Mouse (Mus musculus): ENCODE data around the gene Tldc1. TPM values are rescaled to one million over a fixed set of nuclear protein-coding genes. Genes with fewer than 3 reads are reported as not detected.

The Tldc1 gene
- polyA plus RNA-seq, 1 experiment, result 7.4 TPM

GRCm38 (mm10) chr8:119810953-119811499, 32.8 kb upstream of the Tldc1 start:
- peak overlapping the region; percentile 92 for H3K27ac ChIP-seq (ENCODE audit: insufficient read depth, low read depth, low read length)
- H3K36me3 ChIP-seq (ENCODE audit: control insufficient read depth, insufficient read depth, low read length), result peaks cover 11% of the 10 kb centered on the region
- no peak overlapping the region for H3K4me3 ChIP-seq (ENCODE audit: low read depth, low read length)
- H3K27me3 ChIP-seq (ENCODE audit: control insufficient read depth, insufficient read depth, low read length), result no peaks in the 10 kb centered on the region
- WGBS, result 29% methylated on average over 14 of the region's 14 CpGs
- H3K4me1 ChIP-seq (ENCODE audit: control insufficient read depth, insufficient read depth, insufficient read length, low read length), result peaks cover 60% of the 10 kb centered on the region
- TF ChIP-seq CTCF (IDR thresholded peaks at IDR 0.05; ENCODE audit: extremely low read depth, insufficient read length, insufficient replicate concordance, low read depth, low read length) (no peak), POLR2A (IDR thresholded peaks at IDR 0.05; ENCODE audit: low read depth, low read length) (peak; percentile 14; the same call in 1 of the 2 replicates)

GRCm38 (mm10) chr8:119810127-119810868, 32.1 kb upstream of the Tldc1 start:
- TF ChIP-seq CTCF (IDR thresholded peaks at IDR 0.05; ENCODE audit: extremely low read depth, insufficient read length, insufficient replicate concordance, low read depth, low read length), result no peak
- H3K27ac ChIP-seq (ENCODE audit: insufficient read depth, low read depth, low read length), result peak overlapping the region; percentile 58
- peaks cover 9% of the 10 kb centered on the region for H3K36me3 ChIP-seq (ENCODE audit: control insufficient read depth, insufficient read depth, low read length)
- no peaks in the 10 kb centered on the region for H3K27me3 ChIP-seq (ENCODE audit: control insufficient read depth, insufficient read depth, low read length)
- 78% methylated on average over 23 of the region's 23 CpGs for WGBS
- peaks cover 65% of the 10 kb centered on the region for H3K4me1 ChIP-seq (ENCODE audit: control insufficient read depth, insufficient read depth, insufficient read length, low read length)
- H3K4me3 ChIP-seq (ENCODE audit: low read depth, low read length), result no peak overlapping the region

- Histone ChIP-seq H3K27me3 (ENCODE audit: control insufficient read depth, insufficient read depth, low read length) (no peaks in the 10 kb centered on the region), H3K27ac (ENCODE audit: insufficient read depth, low read depth, low read length) (no peak overlapping the region), H3K4me1 (ENCODE audit: control insufficient read depth, insufficient read depth, insufficient read length, low read length) (peaks cover 68% of the 10 kb centered on the region), H3K4me3 (ENCODE audit: low read depth, low read length) (no peak overlapping the region), H3K36me3 (ENCODE audit: control insufficient read depth, insufficient read depth, low read length) (peaks cover 9% of the 10 kb centered on the region)
- TF ChIP-seq POLR2A (IDR thresholded peaks at IDR 0.05; ENCODE audit: low read depth, low read length) (no peak), CTCF (IDR thresholded peaks at IDR 0.05; ENCODE audit: extremely low read depth, insufficient read length, insufficient replicate concordance, low read depth, low read length) (no peak)
- 94% methylated on average over 9 of the region's 9 CpGs for WGBS
Measured at GRCm38 (mm10) chr8:119809620-119810019, 31.4 kb upstream of the Tldc1 start.

- Histone ChIP-seq H3K27ac (ENCODE audit: insufficient read depth, low read depth, low read length) (no peak overlapping the region), H3K4me1 (ENCODE audit: control insufficient read depth, insufficient read depth, insufficient read length, low read length) (peaks cover 52% of the 10 kb centered on the region), H3K36me3 (ENCODE audit: control insufficient read depth, insufficient read depth, low read length) (peaks cover 9% of the 10 kb centered on the region), H3K4me3 (ENCODE audit: low read depth, low read length) (no peak overlapping the region), H3K27me3 (ENCODE audit: control insufficient read depth, insufficient read depth, low read length) (no peaks in the 10 kb centered on the region)
- TF ChIP-seq CTCF (IDR thresholded peaks at IDR 0.05; ENCODE audit: extremely low read depth, insufficient read length, insufficient replicate concordance, low read depth, low read length), result no peak
- 50% methylated on average over 4 of the region's 4 CpGs for WGBS
Measured at GRCm38 (mm10) chr8:119807687-119808086, 29.5 kb upstream of the Tldc1 start.

- H3K27ac ChIP-seq (ENCODE audit: insufficient read depth, low read depth, low read length), result peak overlapping the region; percentile 37
- 29% methylated on average over 14 of the region's 14 CpGs for WGBS
- TF ChIP-seq CTCF (IDR thresholded peaks at IDR 0.05; ENCODE audit: extremely low read depth, insufficient read length, insufficient replicate concordance, low read depth, low read length) (no peak), POLR2A (IDR thresholded peaks at IDR 0.05; ENCODE audit: low read depth, low read length) (no peak)
Measured at GRCm38 (mm10) chr8:119806422-119807263, 28.4 kb upstream of the Tldc1 start.

GRCm38 (mm10) chr8:119805275-119805674, 27.1 kb upstream of the Tldc1 start:
- TF ChIP-seq POLR2A (IDR thresholded peaks at IDR 0.05; ENCODE audit: low read depth, low read length) (no peak), CTCF (IDR thresholded peaks at IDR 0.05; ENCODE audit: extremely low read depth, insufficient read length, insufficient replicate concordance, low read depth, low read length) (no peak)
- Histone ChIP-seq H3K4me3 (ENCODE audit: low read depth, low read length) (no peak overlapping the region), H3K4me1 (ENCODE audit: control insufficient read depth, insufficient read depth, insufficient read length, low read length) (peaks cover 32% of the 10 kb centered on the region), H3K27ac (ENCODE audit: insufficient read depth, low read depth, low read length) (no peak overlapping the region), H3K36me3 (ENCODE audit: control insufficient read depth, insufficient read depth, low read length) (peaks cover 9% of the 10 kb centered on the region), H3K27me3 (ENCODE audit: control insufficient read depth, insufficient read depth, low read length) (no peaks in the 10 kb centered on the region)
- WGBS, result 22% methylated on average over 8 of the region's 8 CpGs

More at GRCm38 (mm10) chr8:119806422-119807263, 28.4 kb upstream of the Tldc1 start:
- Histone ChIP-seq H3K4me3 (ENCODE audit: low read depth, low read length) (no peak overlapping the region), H3K36me3 (ENCODE audit: control insufficient read depth, insufficient read depth, low read length) (peaks cover 9% of the 10 kb centered on the region), H3K4me1 (ENCODE audit: control insufficient read depth, insufficient read depth, insufficient read length, low read length) (peaks cover 42% of the 10 kb centered on the region), H3K27me3 (ENCODE audit: control insufficient read depth, insufficient read depth, low read length) (no peaks in the 10 kb centered on the region)

GRCm38 (mm10) chr8:119802592-119802991, 24.4 kb upstream of the Tldc1 start:
- peaks cover 28% of the 10 kb centered on the region for H3K4me1 ChIP-seq (ENCODE audit: control insufficient read depth, insufficient read depth, insufficient read length, low read length)
- H3K4me3 ChIP-seq (ENCODE audit: low read depth, low read length), result no peak overlapping the region
- TF ChIP-seq CTCF (IDR thresholded peaks at IDR 0.05; ENCODE audit: extremely low read depth, insufficient read length, insufficient replicate concordance, low read depth, low read length) (peak; percentile 50; the same call in 1 of the 2 replicates), POLR2A (IDR thresholded peaks at IDR 0.05; ENCODE audit: low read depth, low read length) (no peak)
- WGBS, result 100% methylated on average over 1 of the region's 1 CpGs
- H3K36me3 ChIP-seq (ENCODE audit: control insufficient read depth, insufficient read depth, low read length), result no peaks in the 10 kb centered on the region
- H3K27ac ChIP-seq (ENCODE audit: insufficient read depth, low read depth, low read length), result no peak overlapping the region
- H3K27me3 ChIP-seq (ENCODE audit: control insufficient read depth, insufficient read depth, low read length), result no peaks in the 10 kb centered on the region
